Mouse (Mus musculus) kidney, embryonic 16.5 days (tissue): ENCODE results near the gene Olfr558. TPM values are rescaled to one million over a fixed set of nuclear protein-coding genes. Genes with fewer than 3 reads are reported as not detected.

Experiments
- ATAC-seq: fragments of 200-750 bp; cut with Nextera tagmentation; 2 replicates; pipeline ENCODE4 v1.8.0; 2017; ENCODE audit warnings: moderate TSS enrichment; ENCODE audit not compliant: low FRiP score, low TSS enrichment
- H3K27ac ChIP-seq: fragments of 300-500 bp; sonication (generic); 2 replicates; pipeline ENCODE4 v1.5.1; 2014; ENCODE audit warnings: low read length
- H3K27me3 ChIP-seq: fragments of 300-500 bp; sonication (generic); 2 replicates; pipeline ENCODE4 v1.6.1; 2014; ENCODE audit warnings: low read length, control low read depth, mixed read lengths; ENCODE audit not compliant: insufficient read depth
- H3K36me3 ChIP-seq: fragments of 300-500 bp; sonication (generic); 2 replicates; pipeline ENCODE4 v1.6.1; 2014; ENCODE audit warnings: low read length, control low read depth, mixed read lengths; ENCODE audit not compliant: insufficient read depth
- H3K4me1 ChIP-seq: fragments of 300-500 bp; sonication (generic); 2 replicates; pipeline ENCODE4 v1.6.1; 2014; ENCODE audit warnings: low read length, control low read depth, mixed read lengths; ENCODE audit not compliant: insufficient read depth
- H3K4me2 ChIP-seq: fragments of 300-500 bp; sonication (generic); replicated peaks from 2 replicates; pipeline ENCODE4 v1.6.1; 2014; ENCODE audit warnings: low read depth, low read length
- H3K4me3 ChIP-seq: fragments of 300-500 bp; sonication (generic); 2 replicates; pipeline ENCODE4 v1.5.1; 2014; ENCODE audit warnings: mild to moderate bottlenecking, low read length
- H3K9ac ChIP-seq: fragments of 300-500 bp; sonication (generic); replicated peaks from 2 replicates; pipeline ENCODE4 v1.6.1; 2014; ENCODE audit warnings: low read length
- H3K9me3 ChIP-seq: fragments of 300-500 bp; sonication (generic); 2 replicates; pipeline ENCODE4 v1.6.1; 2016; ENCODE audit warnings: low read length, control low read depth
- WGBS: fragments of 180-500 bp; shearing (Covaris S2); extraction: QIAGEN DNeasy Blood & Tissue Kit; methylation state at CpG from one replicate; pipeline ENCODE4 v1.1.7; 2014; 5-methylcytosine and 5-hydroxymethylcytosine counted together
- polyA plus RNA-seq: library from polyadenylated mRNA; unstranded; fragments of >200 nt; fragmentation: Nextera tagmentation; extraction: Ambion mirVana; gene quantifications from 2 replicates; pipeline ENCODE4 v1.2.1, GENCODE M21; 2015

Gene Olfr558
- polyA plus RNA-seq, 1 experiment from 2014 or later = 1.1 TPM

- no peaks in the 10 kb centered on the region for H3K27me3 ChIP-seq
- H3K4me2 ChIP-seq = no peak within 1 kb of the TSS
- no peak within 1 kb of the TSS for H3K27ac ChIP-seq
- H3K4me1 ChIP-seq = no peaks in the 10 kb centered on the region
- H3K9me3 ChIP-seq = no peaks in the 10 kb centered on the region
- H3K36me3 ChIP-seq = no peaks in the 10 kb centered on the region
- no peak for ATAC-seq
- no peak within 1 kb of the TSS for H3K4me3 ChIP-seq
- H3K9ac ChIP-seq = no peak within 1 kb of the TSS
Observed at GRCm38 (mm10) chr7:102727391-102727790, 25.4 kb downstream of the Olfr558 start, which contains the start of gene Olfr559. Olfr559 (minus strand) TSS chr7:102727491.

GRCm38 (mm10) chr7:102733793-102734192 is 31.8 kb downstream of the Olfr558 start:
- H3K4me2 ChIP-seq = no peak overlapping the region
- WGBS = 22% methylated on average over 1 of the region's 1 CpGs
- H3K9me3 ChIP-seq = no peaks in the 10 kb centered on the region
- H3K4me3 ChIP-seq = no peak overlapping the region
- H3K36me3 ChIP-seq = no peaks in the 10 kb centered on the region
- H3K4me1 ChIP-seq = no peaks in the 10 kb centered on the region
- H3K27ac ChIP-seq = no peak overlapping the region
- ATAC-seq = peak; percentile 31; the same call in 1 of the 2 replicates
- no peak overlapping the region for H3K9ac ChIP-seq
- H3K27me3 ChIP-seq = no peaks in the 10 kb centered on the region

GRCm38 (mm10) chr7:102737705-102738104 is 35.7 kb downstream of the Olfr558 start:
- no peaks in the 10 kb centered on the region for H3K27me3 ChIP-seq
- H3K4me1 ChIP-seq = no peaks in the 10 kb centered on the region
- no peak overlapping the region for H3K9ac ChIP-seq
- 17% methylated on average over 2 of the region's 2 CpGs for WGBS
- no peaks in the 10 kb centered on the region for H3K9me3 ChIP-seq
- H3K4me3 ChIP-seq = no peak overlapping the region
- no peak for ATAC-seq
- H3K4me2 ChIP-seq = no peak overlapping the region
- H3K27ac ChIP-seq = no peak overlapping the region
- H3K36me3 ChIP-seq = no peaks in the 10 kb centered on the region

GRCm38 (mm10) chr7:102752086-102752485 is 50.1 kb downstream of the Olfr558 start:
- Histone ChIP-seq H3K9me3 (no peaks in the 10 kb centered on the region), H3K9ac (no peak overlapping the region), H3K4me1 (no peaks in the 10 kb centered on the region), H3K4me3 (no peak overlapping the region), H3K36me3 (no peaks in the 10 kb centered on the region), H3K27ac (no peak overlapping the region), H3K4me2 (no peak overlapping the region), H3K27me3 (no peaks in the 10 kb centered on the region)
- 8% methylated on average over 1 of the region's 1 CpGs for WGBS
- no peak for ATAC-seq

GRCm38 (mm10) chr7:102759266-102759665 is 57.3 kb downstream of the Olfr558 start, which contains the start of the genes Olfr560 and Olfr78:
Olfr560 (minus strand) TSS chr7:102759366.
Olfr78 (minus strand) TSS chr7:102759471.
- H3K4me2 ChIP-seq = no peak within 1 kb of the TSS
- no peak within 1 kb of the TSS for H3K27ac ChIP-seq
- H3K36me3 ChIP-seq = no peaks in the 10 kb centered on the region
- WGBS = 79% methylated on average over 4 of the region's 4 CpGs
- H3K27me3 ChIP-seq = no peaks in the 10 kb centered on the region
- ATAC-seq = no peak
- no peak within 1 kb of the TSS for H3K4me3 ChIP-seq
- H3K9me3 ChIP-seq = no peaks in the 10 kb centered on the region
- H3K4me1 ChIP-seq = no peaks in the 10 kb centered on the region
- no peak within 1 kb of the TSS for H3K9ac ChIP-seq

Other genes starting within 250 kb of the Olfr558 start
- gene Olfr543, start 220.5 kb upstream of the Olfr558 start, polyA plus RNA-seq = 0.41 and 0.51 TPM in 2 replicates
- gene Olfr544, start 213.9 kb upstream of the Olfr558 start, polyA plus RNA-seq = 0.18 TPM in 1 of 2 replicates, not detected in the other
- 0.08 TPM in 1 of 2 replicates, not detected in the other for gene Olfr545, start 202.6 kb upstream of the Olfr558 start, polyA plus RNA-seq
- gene Olfr547, start 167.5 kb upstream of the Olfr558 start, polyA plus RNA-seq = not detected in 2 replicates
- gene Olfr548-ps1, start 161.3 kb upstream of the Olfr558 start, polyA plus RNA-seq = not detected in 2 replicates
- not detected in 2 replicates for gene Olfr549, start 152.3 kb upstream of the Olfr558 start, polyA plus RNA-seq
- 0.42 and 0.77 TPM in 2 replicates for gene Trim21, start 136.7 kb upstream of the Olfr558 start, polyA plus RNA-seq
- gene Olfr550, start 130.8 kb upstream of the Olfr558 start, polyA plus RNA-seq = not detected in 2 replicates
- gene Olfr551, start 110.3 kb upstream of the Olfr558 start, polyA plus RNA-seq = not detected in 2 replicates
- gene Olfr552, start 104.4 kb upstream of the Olfr558 start, polyA plus RNA-seq = not detected in 2 replicates
- not detected in 2 replicates for gene Olfr553, start 84.0 kb upstream of the Olfr558 start, polyA plus RNA-seq
- gene Olfr554, start 63.8 kb upstream of the Olfr558 start, polyA plus RNA-seq = not detected in 2 replicates
- not detected in 2 replicates for gene Olfr555, start 43.4 kb upstream of the Olfr558 start, polyA plus RNA-seq
- gene Olfr556, start 37.3 kb upstream of the Olfr558 start, polyA plus RNA-seq = not detected in 2 replicates
- gene Trim68, start 14.9 kb upstream of the Olfr558 start, polyA plus RNA-seq = 14.2 and 14.6 TPM in 2 replicates
- not detected in 2 replicates for gene Olfr557, start 6.3 kb upstream of the Olfr558 start, polyA plus RNA-seq
- not detected in 2 replicates for gene Olfr33, start 16.9 kb downstream of the Olfr558 start, polyA plus RNA-seq
- gene Olfr559, start 25.3 kb downstream of the Olfr558 start, polyA plus RNA-seq = not detected in 2 replicates
- gene Olfr560, start 57.2 kb downstream of the Olfr558 start, polyA plus RNA-seq = not detected in 2 replicates
- 0.58 and 0.89 TPM in 2 replicates for gene Olfr78, start 57.3 kb downstream of the Olfr558 start, polyA plus RNA-seq
- not detected in 2 replicates for gene Olfr561, start 69.0 kb downstream of the Olfr558 start, polyA plus RNA-seq
- gene Olfr564, start 101.3 kb downstream of the Olfr558 start, polyA plus RNA-seq = not detected in 2 replicates
- not detected in 2 replicates for gene Olfr566, start 156.6 kb downstream of the Olfr558 start, polyA plus RNA-seq
- not detected in 2 replicates for gene Olfr568, start 174.9 kb downstream of the Olfr558 start, polyA plus RNA-seq
- not detected in 2 replicates for gene Olfr569, start 188.7 kb downstream of the Olfr558 start, polyA plus RNA-seq
- not detected in 2 replicates for gene Olfr570, start 192.4 kb downstream of the Olfr558 start, polyA plus RNA-seq
- not detected in 2 replicates for gene Olfr571, start 215.3 kb downstream of the Olfr558 start, polyA plus RNA-seq
- gene Olfr572, start 222.2 kb downstream of the Olfr558 start, polyA plus RNA-seq = not detected in 2 replicates
- not detected in 2 replicates for gene Olfr573-ps1, start 240.4 kb downstream of the Olfr558 start, polyA plus RNA-seq
- gene Olfr574, start 246.3 kb downstream of the Olfr558 start, polyA plus RNA-seq = not detected in 2 replicates